Mouse (Mus musculus) myocyte (in vitro differentiated cells): ENCODE measurements around the gene 4921536K21Rik. TPM values are rescaled to one million over a fixed set of nuclear protein-coding genes. Genes with fewer than 3 reads are reported as not detected.

ENCODE experiments used
- H3K27me3 ChIP-seq: one replicate; pipeline ENCODE4 v1.6.1; 2011; ENCODE audit not compliant: control insufficient read depth, insufficient read depth, insufficient read length
- H3K36me3 ChIP-seq: one replicate; pipeline ENCODE4 v1.6.1; 2011; ENCODE audit not compliant: control insufficient read depth, insufficient read depth
- H3K4me2 ChIP-seq: one replicate; pipeline ENCODE4 v1.6.1; 2011; ENCODE audit warnings: low read depth, control low read depth
- H3K4me3 ChIP-seq: one replicate; pipeline ENCODE4 v1.5.1; 2011; ENCODE audit warnings: mild to moderate bottlenecking, control low read depth, moderate library complexity
- H3K79me2 ChIP-seq: one replicate; pipeline ENCODE4 v1.6.1; 2011; ENCODE audit not compliant: control insufficient read depth, insufficient read depth
- H3ac ChIP-seq: one replicate; pipeline ENCODE4 v1.6.1; 2011; ENCODE audit not compliant: control insufficient read depth, insufficient read length
- CEBPB ChIP-seq: IDR thresholded peaks from 2 replicates; pipeline ENCODE4 v1.6.1; 2011; ENCODE audit warnings: mild to moderate bottlenecking, moderate library complexity; ENCODE audit not compliant: poor library complexity, insufficient read depth, severe bottlenecking
- E2F4 ChIP-seq: IDR thresholded peaks from one replicate; pipeline ENCODE4 v1.6.1; 2011; ENCODE audit warnings: mild to moderate bottlenecking, control low read depth, moderate library complexity; ENCODE audit not compliant: insufficient read depth
- MAX ChIP-seq: IDR thresholded peaks from one replicate; pipeline ENCODE4 v1.6.1; 2011; ENCODE audit warnings: low read depth, mild to moderate bottlenecking, control low read depth
- MYOD1 ChIP-seq, 3 experiments: IDR thresholded peaks; one replicate each; pipeline ENCODE4 v1.6.1; 2011; ENCODE audit warnings: control low read depth in 2 of 3, low read depth in 2 of 3, mild to moderate bottlenecking in 2 of 3, moderate library complexity in 1 of 3; ENCODE audit not compliant: insufficient read length in 2 of 3, control insufficient read depth in 1 of 3
- MYOG ChIP-seq, 3 experiments: IDR thresholded peaks; one replicate each; pipeline ENCODE4 v1.6.1; 2011; ENCODE audit warnings: control low read depth in 2 of 3, low read depth in 2 of 3, mild to moderate bottlenecking in 2 of 3; ENCODE audit not compliant: insufficient read length in 2 of 3, control insufficient read depth in 1 of 3, insufficient read depth in 1 of 3
- POLR2A ChIP-seq: IDR thresholded peaks from one replicate; pipeline ENCODE4 v1.6.1; 2011; ENCODE audit warnings: low read depth, mild to moderate bottlenecking, control low read depth, moderate library complexity; ENCODE audit not compliant: insufficient read length
- POLR2AphosphoS2 ChIP-seq: IDR thresholded peaks from one replicate; pipeline ENCODE4 v1.6.1; 2011; ENCODE audit warnings: low read depth, control low read depth; ENCODE audit not compliant: insufficient read length
- REST ChIP-seq: IDR thresholded peaks from one replicate; pipeline ENCODE4 v1.6.1; 2011; ENCODE audit warnings: mild to moderate bottlenecking, control low read depth, moderate library complexity; ENCODE audit not compliant: insufficient read depth, insufficient read length
- SRF ChIP-seq: IDR thresholded peaks from one replicate; pipeline ENCODE4 v1.6.1; 2011; ENCODE audit warnings: low read depth; ENCODE audit not compliant: control insufficient read depth, insufficient read length
- TCF12 ChIP-seq: IDR thresholded peaks from one replicate; pipeline ENCODE4 v1.6.1; 2011; ENCODE audit warnings: mild to moderate bottlenecking, control low read depth; ENCODE audit not compliant: poor library complexity, insufficient read depth, severe bottlenecking
- TCF3 ChIP-seq: IDR thresholded peaks from one replicate; pipeline ENCODE4 v1.6.1; 2011; ENCODE audit warnings: low read depth, control low read depth; ENCODE audit not compliant: insufficient read length
- USF1 ChIP-seq: IDR thresholded peaks from one replicate; pipeline ENCODE4 v1.6.1; 2011; ENCODE audit warnings: low read depth, mild to moderate bottlenecking, control low read depth, moderate library complexity
- polyA plus RNA-seq: library from polyadenylated mRNA; unstranded; fragments of >200 nt; fragmentation: generic; extraction: Trizol; gene quantifications from one replicate; pipeline ENCODE4 v1.2.1, GENCODE M21; 2012; ENCODE audit warnings: missing spikeins

4921536K21Rik gene
- polyA plus RNA-seq, 1 experiment, result 1.3 TPM

DNA sequence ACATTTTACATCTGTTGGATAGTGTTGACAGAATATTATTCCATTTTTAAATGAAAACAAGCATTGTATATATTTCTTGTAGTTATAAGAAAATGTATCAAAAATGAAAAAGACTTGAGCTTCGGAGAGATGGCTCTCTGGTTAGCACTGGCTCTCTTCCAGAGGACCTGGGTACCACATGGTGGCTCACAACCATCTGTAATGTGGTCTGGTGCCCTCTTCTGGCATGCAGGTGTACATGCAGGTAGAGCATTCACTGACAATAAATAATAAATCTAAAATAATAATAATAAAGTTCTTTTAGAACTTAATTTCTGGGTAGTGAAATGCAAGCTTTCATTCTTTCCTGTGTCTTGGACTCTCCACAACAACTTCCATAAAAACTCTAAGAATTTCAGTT lies 23.8 kb upstream of the 4921536K21Rik start:
- Histone ChIP-seq H3K4me3 (no peak overlapping the region), H3K36me3 (no peaks in the 10 kb centered on the region), H3ac (no peak overlapping the region), H3K27me3 (no peaks in the 10 kb centered on the region), H3K79me2 (no peaks in the 10 kb centered on the region), H3K4me2 (no peak overlapping the region)
- TF ChIP-seq TCF3, result no peak
- no peak for TF ChIP-seq USF1
- no peak for TF ChIP-seq SRF
- no peak for TF ChIP-seq POLR2AphosphoS2
- TF ChIP-seq E2F4, result no peak
- no peak for TF ChIP-seq MYOD1 (IDR thresholded peaks at IDR 0.05; ENCODE audit: control insufficient read depth in 1 of 3, insufficient read length in 2 of 3, low read depth in 2 of 3)
- no peak for TF ChIP-seq TCF12
- no peak for TF ChIP-seq MYOG (IDR thresholded peaks at IDR 0.05; ENCODE audit: control insufficient read depth in 1 of 3, insufficient read depth in 1 of 3, insufficient read length in 2 of 3, low read depth in 2 of 3)

DNA sequence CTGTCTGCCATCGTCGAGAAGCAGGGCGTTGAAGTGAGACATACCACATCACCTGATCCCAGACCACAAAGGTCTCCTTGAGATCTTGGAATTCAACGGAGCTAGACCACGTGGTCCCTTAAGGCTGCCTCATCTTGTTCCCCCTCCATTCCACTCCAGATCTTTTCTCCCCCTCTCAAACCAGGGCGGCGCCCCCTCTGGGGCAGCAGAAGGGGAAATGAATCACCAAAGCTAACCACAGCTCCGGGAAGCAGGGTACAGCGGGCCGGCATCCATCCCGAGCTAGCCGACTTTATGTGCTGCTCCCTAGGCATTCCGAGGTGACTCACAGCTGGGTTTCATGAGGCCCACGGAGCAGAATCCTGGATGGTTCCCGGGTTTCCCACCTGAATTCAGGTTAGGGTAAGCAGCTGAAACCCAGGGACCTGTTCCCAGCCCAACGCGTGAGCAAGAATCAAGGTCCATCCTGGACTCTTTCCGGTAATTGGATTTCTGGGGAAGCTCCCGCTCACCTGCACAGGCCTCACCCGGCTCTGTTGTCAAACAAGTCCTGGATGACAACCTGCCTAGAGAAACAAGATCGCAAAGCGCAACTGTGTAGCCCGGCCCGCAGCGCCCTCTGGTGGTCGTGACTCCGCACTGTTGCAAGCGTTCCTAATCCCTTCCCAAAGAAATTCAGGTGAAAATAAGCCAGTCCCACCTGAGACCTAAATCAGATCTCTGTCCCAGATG lies 19.4 kb upstream of the 4921536K21Rik start, which contains the start of gene Slc35e4:
Slc35e4 (minus strand) TSS at position 556 of the 732 bp plus-strand sequence.
- H3K4me3 ChIP-seq, result peak within 1 kb of the TSS; percentile 99
- peaks cover 41% of the 10 kb centered on the region for H3K79me2 ChIP-seq
- no peaks in the 10 kb centered on the region for H3K27me3 ChIP-seq
- H3K36me3 ChIP-seq, result peaks cover 5% of the 10 kb centered on the region
- peak within 1 kb of the TSS; percentile 31 for H3ac ChIP-seq
- H3K4me2 ChIP-seq, result peak within 1 kb of the TSS; percentile 93
- TF ChIP-seq SRF, result peak; percentile 12
- TF ChIP-seq USF1, result peak; percentile 95
- TF ChIP-seq MYOG (IDR thresholded peaks at IDR 0.05; ENCODE audit: control insufficient read depth in 1 of 3, insufficient read depth in 1 of 3, insufficient read length in 2 of 3, low read depth in 2 of 3), result peak in 1 of 3 experiments; percentile 15
- TF ChIP-seq TCF3, result no peak
- no peak for TF ChIP-seq E2F4
- no peak for TF ChIP-seq CEBPB
- no peak for TF ChIP-seq POLR2AphosphoS2

DNA sequence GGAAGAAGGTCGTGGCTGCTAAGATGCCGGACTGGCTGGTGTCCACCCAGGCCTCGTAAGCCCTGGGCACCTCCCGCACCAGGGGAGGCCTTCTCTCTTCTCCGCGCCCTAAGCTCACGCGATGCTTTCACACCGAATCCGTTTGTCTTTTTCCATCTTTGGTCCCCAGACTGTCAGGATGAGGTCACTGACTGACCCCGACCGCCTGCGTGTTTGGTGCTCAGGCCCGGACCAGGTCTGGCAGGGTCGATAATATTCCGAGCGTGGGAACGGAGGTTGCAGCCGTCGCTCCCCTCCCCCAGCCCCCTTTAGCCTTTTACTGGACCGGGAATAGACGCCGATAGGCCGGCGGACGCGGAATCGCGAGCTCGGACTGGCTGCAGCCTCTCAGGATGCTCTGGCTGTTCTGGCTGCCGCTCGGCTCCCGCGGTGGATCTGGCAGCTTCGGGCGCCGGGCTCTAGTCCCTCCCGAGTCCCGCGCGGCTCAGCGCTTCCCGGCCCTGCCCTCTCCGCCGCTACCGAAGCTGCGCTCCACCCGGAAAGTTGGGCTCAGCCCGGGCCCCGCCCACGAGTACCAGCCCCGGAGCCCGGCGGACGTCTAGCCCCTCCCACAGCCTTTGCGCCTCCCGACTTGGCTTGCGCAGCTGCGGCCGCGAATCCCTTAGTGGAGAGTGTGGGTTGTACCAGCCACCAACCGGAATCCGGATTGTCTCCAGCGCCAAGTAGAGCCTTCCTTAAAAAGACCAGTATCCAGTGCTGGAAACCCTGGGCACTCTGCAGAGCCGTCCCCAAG lies 18.6 kb upstream of the 4921536K21Rik start:
- H3K27me3 ChIP-seq, result no peaks in the 10 kb centered on the region
- H3K4me3 ChIP-seq, result peak overlapping the region; percentile 99
- H3ac ChIP-seq, result peak overlapping the region; percentile 31
- peaks cover 5% of the 10 kb centered on the region for H3K36me3 ChIP-seq
- H3K79me2 ChIP-seq, result peaks cover 49% of the 10 kb centered on the region
- H3K4me2 ChIP-seq, result peak overlapping the region; percentile 93
- TF ChIP-seq POLR2AphosphoS2 (peak; percentile 74), MYOG (IDR thresholded peaks at IDR 0.05; ENCODE audit: control insufficient read depth in 1 of 3, insufficient read depth in 1 of 3, insufficient read length in 2 of 3, low read depth in 2 of 3) (peak in 2 of 3 experiments; percentile 25 to 69), MYOD1 (IDR thresholded peaks at IDR 0.05; ENCODE audit: control insufficient read depth in 1 of 3, insufficient read length in 2 of 3, low read depth in 2 of 3) (peak in 1 of 3 experiments; percentile 62), MAX (no peak), REST (no peak), E2F4 (peak; percentile 51), POLR2A (peak; percentile 88)

DNA sequence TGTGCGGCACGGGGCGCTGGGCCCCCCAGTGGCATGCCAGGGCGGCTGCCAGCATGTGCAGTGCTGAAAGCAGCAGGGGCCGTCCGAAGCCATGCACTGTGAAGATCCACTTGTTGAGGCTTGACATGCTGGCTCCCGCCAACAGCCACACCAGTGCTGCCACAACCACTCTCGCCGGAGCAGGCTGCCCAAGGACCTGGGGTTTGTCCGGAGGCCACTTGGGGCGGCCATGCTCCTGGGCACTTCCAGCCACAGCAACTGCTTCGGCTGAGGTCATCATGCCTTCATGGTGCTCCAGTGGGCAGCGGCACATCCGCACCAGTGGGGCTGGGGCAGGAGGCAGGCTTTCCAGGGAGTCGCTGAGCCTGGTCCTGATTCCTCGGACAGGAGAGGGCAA lies 18.0 kb upstream of the 4921536K21Rik start:
- Histone ChIP-seq H3K4me3 (peak overlapping the region; percentile 99), H3K27me3 (no peaks in the 10 kb centered on the region), H3K79me2 (peaks cover 55% of the 10 kb centered on the region), H3K4me2 (peak overlapping the region; percentile 93), H3ac (peak overlapping the region; percentile 31), H3K36me3 (peaks cover 5% of the 10 kb centered on the region)
- TF ChIP-seq MYOG (IDR thresholded peaks at IDR 0.05; ENCODE audit: control insufficient read depth in 1 of 3, insufficient read depth in 1 of 3, insufficient read length in 2 of 3, low read depth in 2 of 3) (peak in 1 of 3 experiments; percentile 28), MYOD1 (IDR thresholded peaks at IDR 0.05; ENCODE audit: control insufficient read depth in 1 of 3, insufficient read length in 2 of 3, low read depth in 2 of 3) (peak in 1 of 3 experiments; percentile 10), POLR2A (peak; percentile 42), POLR2AphosphoS2 (no peak)
